Mouse (Mus musculus): ENCODE data around the gene B2m.
A peak's percentile ranks its signal among the peaks of the same experiment; 100 is the strongest.
"Not testable (repeated sequence)": the region's sequence is repeated elsewhere in the genome, so short reads cannot be mapped to it uniquely, and the experiment has no call there.

Gene B2m

DNA sequence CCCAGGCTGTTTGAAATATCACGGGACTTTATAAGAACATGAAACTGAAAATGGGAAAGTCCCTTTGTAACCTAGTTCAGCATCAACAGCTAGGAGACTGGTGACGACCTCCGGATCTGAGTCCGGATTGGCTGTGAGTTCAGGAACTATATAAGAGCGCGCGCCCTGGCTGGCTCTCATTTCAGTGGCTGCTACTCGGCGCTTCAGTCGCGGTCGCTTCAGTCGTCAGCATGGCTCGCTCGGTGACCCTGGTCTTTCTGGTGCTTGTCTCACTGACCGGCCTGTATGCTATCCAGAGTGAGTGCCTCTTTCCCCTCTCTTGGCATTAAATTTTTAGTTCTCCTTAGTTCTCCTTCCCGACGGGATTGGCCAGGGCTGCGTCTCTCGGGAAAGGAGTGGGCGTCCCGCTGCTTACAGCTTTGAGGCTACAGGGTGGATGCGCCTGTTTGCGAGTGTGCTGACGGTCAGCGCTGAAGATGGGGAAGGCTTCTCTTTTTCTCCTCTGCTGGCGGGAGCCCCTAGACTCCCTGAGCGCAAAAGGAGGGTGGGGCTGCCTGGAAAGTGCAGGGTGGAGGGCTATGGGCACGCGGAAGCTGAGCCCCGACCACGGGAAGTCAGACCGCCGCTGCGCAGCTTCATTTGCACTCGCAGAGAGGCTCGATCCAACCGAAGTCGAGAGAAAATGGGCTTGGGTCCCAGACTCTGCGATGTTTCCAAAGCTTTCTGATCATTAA lies at the start of gene B2m:
Gene B2m (plus strand): TSS at position 179 of the 734 bp plus-strand sequence.
- peak; percentile 78 for DNase-seq (ENCODE audit: low read depth, low spot score)

DNA sequence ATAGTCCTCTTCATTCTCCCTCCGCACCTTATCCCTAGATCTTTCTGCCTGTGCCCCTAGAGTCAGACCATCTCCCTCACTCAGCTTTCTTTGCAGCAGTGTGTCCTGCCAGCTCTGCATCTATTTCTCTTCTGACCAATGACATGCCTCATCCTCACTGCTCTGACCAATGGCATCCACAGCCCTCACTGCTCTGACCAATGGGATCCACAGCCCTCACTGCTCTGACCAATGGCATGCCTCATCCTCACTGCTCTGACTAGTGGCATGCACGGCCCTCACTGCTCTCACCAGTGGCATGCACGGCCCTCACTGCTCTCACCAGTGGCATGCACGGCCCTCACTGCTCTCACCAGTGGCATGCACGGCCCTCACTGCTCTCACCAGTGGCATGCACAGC lies 49.8 kb upstream of the B2m start:
- not testable (repeated sequence) for DNase-seq (ENCODE audit: low read depth, low spot score)

GRCm38 (mm10) chr2:122102070-122102469 lies 45.4 kb upstream of the B2m start:
- no peak for DNase-seq (ENCODE audit: low read depth, low spot score)

DNA sequence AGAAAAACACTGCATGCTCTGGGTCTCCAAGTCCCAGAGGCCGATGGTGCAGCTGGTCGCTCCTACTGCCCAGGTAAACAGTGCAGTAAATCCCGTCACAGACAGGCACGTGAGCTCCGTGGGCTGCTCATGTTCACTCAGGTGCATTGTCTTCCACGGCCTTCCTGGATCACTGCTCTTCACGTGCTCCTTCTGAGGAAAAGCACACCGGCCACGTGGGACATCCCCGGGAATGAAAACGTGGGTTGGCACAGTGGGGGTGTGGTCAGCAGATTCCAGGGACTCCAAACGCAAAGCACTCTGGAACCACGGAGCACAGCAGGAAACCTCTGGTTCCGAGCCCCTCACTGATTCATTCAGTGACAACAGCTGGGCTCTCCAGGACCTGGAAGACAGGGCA lies 39.4 kb upstream of the B2m start:
- no peak for DNase-seq (ENCODE audit: low read depth, low spot score)

DNA sequence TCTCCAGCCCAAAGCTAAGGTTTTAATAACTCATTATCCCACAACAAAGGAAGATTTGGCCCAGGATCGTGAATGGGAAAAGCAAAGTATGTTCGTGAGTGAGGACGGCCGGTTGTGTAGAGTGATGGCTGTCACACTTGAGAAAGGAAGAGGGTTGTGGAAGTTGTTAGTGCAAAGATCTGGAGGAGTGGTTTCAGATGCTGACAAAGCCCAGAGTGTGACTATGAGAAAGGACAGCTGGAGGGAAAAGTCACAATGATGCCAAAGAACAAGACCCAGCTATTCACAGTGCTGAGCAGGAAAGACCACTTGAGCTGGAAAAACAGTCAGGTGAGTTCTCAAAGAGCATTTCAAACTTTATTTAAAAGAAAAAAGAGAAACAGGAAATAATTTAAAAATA lies 37.8 kb upstream of the B2m start:
- no peak for DNase-seq (ENCODE audit: low read depth, low spot score)

- no peak for DNase-seq (ENCODE audit: low read depth, low spot score)
These were observed 30.6 kb upstream of the B2m start for GRCm38 (mm10) chr2:122116888-122117287.

DNA sequence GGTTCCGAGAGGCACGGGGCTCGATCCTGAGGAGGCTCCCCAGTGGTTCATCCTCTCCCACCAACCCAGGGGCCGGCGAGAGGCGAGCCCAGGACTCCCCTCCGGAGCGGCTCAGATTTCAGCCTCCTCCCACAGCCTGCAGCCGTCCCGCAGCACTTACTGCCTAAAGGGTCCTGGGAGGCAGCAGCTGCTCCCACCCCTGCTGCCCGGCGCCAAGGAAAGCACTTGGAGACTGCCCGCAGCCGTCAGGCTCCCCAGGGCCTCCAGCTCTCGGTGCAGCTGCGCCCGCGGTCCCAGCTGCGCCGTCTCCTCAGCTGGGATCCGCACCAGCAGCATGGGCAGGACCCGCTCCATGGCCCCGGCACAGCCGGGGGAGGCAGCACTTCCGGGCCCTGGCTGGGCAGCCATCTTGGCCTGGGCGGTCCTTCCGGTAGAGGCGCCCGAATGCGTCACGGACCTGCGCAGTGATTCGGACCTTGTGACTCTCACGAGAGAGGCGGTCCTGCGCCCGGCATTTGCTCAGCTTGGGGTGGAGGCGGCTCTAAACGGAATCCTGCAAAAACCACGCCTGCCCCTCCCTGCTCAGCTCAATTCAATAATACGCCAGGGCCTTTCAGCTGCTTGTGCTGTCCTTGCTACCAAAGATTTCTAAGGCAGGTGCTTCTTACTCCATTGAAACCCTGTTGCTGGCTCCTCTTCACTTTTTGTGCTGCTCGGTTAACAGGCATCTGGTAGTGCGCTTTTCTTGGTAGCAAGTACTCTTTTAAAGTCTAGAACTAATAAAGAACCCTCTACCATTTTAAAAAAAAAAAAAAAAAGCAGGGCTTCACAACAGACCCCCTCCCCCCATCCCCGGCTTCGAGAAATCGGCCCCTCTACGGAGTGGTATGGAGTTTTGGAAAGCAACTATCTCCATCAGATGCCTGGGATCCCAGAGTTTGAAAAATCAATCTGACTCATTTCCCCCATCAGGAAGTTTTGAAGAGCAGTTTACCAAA lies 29.2 kb upstream of the B2m start, which contains the start of gene Spg11:
Gene Spg11 (minus strand): TSS at position 426 of the 998 bp plus-strand sequence.
- DNase-seq (ENCODE audit: low read depth, low spot score), result peak; percentile 92

DNA sequence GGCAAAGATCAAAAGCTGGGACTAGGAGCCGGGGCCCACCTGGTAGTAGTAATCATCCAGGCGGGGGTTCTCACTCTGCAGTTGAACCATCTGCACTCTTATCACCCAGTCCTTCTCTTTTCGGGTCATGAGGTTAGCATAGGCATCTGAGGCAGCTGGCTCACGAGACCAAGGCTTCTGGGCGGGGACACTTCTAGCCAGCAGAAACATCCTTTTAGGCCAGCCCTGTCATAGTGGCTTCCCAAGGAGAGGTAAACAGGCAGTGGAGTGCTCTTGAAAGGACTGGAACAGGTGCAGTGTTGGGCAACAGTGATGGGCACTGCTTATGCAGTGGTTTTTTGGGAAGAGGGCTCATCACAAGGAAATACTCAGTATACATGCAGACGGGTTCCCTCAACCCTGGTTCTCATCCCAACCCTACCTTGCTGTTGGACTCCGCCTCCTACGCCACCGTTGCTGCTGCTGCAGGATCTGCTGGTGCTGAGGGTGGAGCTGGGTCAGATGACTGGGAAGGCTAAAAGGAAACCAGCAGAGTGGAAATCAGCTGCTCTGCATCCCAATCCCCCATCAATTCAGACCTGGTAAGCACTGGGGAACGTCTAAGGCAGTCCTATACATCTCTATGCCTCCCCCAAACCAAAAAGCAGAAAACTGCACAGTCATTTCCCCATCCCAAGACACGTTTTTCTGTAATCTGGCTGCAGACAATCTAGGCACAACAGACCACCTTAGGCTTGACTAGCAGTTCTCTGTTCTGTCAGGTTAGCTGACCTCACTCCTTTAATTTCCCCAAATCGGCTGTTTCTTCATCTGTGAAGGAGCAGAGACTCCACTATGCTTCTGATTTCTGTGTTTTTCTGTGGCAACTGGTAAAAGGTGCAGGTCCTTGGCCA lies 21.6 kb upstream of the B2m start:
- DNase-seq (ENCODE audit: low read depth, low spot score), result no peak

GRCm38 (mm10) chr2:122126765-122127347 lies 20.6 kb upstream of the B2m start:
- no peak for DNase-seq (ENCODE audit: low read depth, low spot score)

GRCm38 (mm10) chr2:122127635-122128034 lies 19.9 kb upstream of the B2m start:
- DNase-seq (ENCODE audit: low read depth, low spot score), result no peak

GRCm38 (mm10) chr2:122132078-122132477 lies 15.4 kb upstream of the B2m start:
- DNase-seq (ENCODE audit: low read depth, low spot score), result no peak

DNA sequence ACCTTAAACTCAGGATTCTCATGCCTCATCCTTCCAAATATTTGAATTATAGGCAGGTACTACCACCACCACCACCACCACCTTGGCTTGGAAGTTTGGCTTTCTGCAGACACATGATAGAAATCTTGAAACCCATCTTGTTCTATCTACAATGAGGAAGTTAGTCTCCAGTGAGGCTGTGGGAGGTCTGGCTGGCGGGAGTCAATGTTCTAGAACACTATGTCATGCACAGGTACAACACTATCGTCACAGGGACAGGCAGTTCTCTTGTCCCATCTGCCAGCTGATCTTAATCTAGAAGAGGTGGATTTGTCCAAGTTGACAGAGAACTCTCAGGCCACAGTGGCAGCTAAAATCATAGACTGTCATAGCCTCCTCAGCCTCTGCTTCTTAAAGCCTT lies 14.9 kb upstream of the B2m start:
- no peak for DNase-seq (ENCODE audit: low read depth, low spot score)

DNA sequence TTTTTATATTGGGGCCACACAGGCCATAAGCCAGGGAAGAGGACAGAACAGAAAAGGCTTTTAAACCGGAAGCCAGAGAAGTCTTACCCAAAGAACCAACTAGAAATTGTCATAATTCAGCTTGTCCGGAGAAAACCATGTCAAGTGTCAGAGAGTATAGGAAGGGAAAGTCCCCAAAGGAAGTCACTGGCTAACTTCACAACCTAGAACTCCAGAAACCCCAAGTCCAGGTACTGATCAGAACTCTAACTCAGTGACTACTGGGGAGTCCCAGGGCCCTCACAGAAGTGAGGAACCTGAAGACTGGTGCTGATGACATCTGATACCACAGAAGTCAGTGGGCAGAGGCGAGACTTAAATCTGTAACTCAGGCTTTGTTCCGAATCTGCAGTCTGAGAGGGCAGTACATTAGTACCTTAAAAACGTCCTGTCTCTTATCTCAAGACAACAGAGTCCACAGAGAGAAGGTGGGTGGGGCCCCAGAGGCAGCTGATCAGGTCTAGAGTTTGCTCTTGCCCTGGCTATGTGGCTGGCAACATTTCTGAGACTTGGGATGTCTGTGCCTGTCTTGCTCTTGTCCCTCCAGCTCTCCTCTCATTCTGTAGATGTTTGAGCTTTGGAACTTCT lies 9.5 kb upstream of the B2m start:
- peak; percentile 79 for DNase-seq (ENCODE audit: low read depth, low spot score)

GRCm38 (mm10) chr2:122140815-122141214 lies 6.7 kb upstream of the B2m start:
- DNase-seq (ENCODE audit: low read depth, low spot score), result no peak

DNA sequence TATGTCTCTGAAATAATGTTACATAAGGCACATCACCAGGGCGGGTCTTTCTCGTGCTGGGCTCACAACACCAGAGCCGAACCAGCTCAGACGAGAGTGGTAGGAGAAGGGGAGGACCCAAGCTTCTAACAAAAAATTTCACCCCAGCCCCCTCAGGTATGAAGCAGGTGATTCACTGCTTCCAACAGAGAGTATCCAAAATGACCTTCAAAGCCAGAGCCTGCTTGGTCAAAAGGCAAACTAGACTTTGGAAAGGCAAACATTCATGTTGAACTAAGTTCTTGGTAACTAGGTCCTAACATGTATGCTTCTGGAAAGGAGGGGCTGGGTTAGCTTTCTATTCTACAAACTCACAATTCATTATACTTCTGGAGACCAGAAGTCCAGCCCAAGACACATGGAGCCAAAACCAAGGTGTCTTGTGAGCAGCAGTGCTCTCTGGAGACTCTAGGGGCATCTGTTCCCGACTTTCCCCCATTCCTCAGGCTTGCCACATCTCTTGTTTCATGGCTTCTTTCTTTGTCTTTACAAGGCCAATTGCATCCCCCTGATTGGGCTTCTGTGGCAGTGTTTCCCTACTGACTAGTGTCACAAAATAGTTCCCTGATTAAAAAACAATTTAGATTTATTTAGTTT lies 6.0 kb upstream of the B2m start:
- no peak for DNase-seq (ENCODE audit: low read depth, low spot score)

GRCm38 (mm10) chr2:122143111-122143510 lies 4.4 kb upstream of the B2m start:
- DNase-seq (ENCODE audit: low read depth, low spot score), result no peak

- DNase-seq (ENCODE audit: low read depth, low spot score), result no peak
These were observed 1.7 kb upstream of the B2m start for GRCm38 (mm10) chr2:122145756-122146155.

GRCm38 (mm10) chr2:122146687-122147086 lies 799 bp upstream of the B2m start:
- no peak for DNase-seq (ENCODE audit: low read depth, low spot score)

GRCm38 (mm10) chr2:122148242-122148917 lies 894 bp downstream of the B2m start:
- DNase-seq (ENCODE audit: low read depth, low spot score), result no peak

DNA sequence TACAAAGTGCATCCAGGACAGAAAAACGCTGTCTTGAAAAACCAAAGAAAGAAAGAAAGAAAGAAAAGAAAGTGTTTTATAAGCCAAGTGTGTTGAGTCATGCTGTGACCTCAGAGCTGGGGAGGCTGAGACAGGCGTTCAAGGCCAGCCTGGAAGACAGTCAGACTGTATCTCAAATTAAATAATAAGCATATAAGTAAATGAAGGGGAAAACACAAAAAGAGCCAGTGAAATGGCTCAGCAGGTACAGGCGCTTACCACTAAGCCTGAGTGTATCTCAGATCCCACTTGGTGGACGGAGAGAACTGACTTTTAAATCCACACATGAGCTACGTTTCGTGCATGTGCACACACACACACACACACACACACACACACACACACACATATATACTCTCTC lies 1.8 kb downstream of the B2m start:
- no peak for DNase-seq (ENCODE audit: low read depth, low spot score)

All from c-Kit-negative CD71-positive TER-119-positive erythroid progenitor cells, embryonic 14.5 days (primary cell).